Mouse (Mus musculus) urinary bladder, postnatal 25 days (tissue): ENCODE measurements around the gene Ttll5.

ENCODE experiments used
- DNase-seq: peaks from one replicate; pipeline ENCODE4 v3.0.0; 2022; ENCODE audit warnings: low spot score

The Ttll5 gene

DNA sequence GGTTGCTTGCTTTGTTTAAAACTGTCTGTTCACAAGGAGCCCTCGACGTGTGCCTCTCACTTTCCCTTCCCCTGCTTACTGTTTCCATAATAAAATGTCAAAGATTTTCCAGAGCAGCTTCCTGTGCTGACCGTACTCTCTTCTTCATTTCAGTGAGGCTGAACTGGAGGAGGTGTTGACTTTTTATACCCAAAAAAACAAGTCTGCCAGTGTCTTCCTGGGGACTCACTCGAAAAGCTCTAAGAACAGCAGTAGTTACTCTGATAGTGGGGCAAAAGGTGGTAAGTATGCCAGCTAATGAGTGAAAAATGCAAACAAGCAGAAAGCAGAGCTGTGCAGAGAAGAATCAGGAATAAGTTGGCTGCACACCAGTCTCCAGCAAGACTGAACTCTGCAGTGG, 105.3 kb downstream of the Ttll5 start:
- DNase-seq: no peak

DNA sequence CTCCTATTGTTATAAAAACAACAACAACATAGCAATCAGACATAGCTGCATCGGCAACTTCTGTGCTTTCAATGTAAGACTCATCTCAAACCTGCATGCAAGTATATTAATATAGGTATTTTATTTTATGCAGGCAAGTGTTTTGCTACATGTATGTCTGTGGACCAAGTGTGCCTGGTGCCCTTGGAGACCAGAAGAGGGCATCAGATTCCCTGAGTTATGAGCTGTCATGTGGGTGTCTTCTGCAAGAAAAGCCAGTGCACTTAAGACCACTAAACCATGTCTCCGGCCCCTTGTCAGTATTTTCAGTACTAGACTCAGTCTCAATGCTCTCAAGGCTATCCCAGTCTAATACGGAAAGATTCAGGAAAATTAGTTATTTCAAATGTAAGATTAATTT, 106.3 kb downstream of the Ttll5 start:
- no peak for DNase-seq

DNA sequence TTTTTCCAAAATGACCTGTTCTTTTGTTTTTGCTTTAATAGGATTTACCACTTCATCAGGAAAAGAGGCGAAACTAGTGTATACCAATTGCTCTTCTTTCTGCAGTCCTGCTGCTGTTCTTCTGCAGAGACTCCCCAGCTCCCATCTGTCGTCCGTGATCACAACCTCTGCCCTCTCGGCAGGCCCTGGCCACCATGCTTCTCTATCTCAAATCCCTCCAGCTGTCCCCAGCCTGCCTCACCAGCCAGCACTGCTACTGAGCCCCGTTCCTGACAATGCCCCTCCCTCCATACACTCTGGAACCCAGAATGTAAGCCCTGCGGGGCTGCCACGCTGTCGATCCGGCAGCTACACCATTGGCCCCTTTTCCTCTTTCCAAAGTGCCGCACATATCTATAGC, 108.8 kb downstream of the Ttll5 start:
- DNase-seq: no peak

DNA sequence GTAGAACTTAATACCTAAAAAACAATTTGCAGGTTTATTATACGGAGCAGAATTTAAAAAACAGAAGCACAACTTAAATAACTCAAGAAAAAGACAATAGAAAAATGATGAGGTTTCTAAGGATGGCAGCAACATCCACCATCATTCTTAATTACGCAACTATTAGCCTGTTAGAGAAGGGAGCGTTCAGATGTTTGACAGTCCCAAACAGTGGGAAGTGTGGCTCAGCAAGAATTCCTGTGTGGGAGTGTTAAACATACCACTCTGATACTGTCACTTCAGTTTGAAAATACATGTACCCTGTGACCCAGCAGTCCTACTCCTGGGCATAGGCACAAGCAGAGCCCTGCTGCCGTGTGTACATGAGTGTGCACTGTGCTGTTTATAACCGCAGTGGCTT, 112.9 kb downstream of the Ttll5 start:
- DNase-seq: no peak

DNA sequence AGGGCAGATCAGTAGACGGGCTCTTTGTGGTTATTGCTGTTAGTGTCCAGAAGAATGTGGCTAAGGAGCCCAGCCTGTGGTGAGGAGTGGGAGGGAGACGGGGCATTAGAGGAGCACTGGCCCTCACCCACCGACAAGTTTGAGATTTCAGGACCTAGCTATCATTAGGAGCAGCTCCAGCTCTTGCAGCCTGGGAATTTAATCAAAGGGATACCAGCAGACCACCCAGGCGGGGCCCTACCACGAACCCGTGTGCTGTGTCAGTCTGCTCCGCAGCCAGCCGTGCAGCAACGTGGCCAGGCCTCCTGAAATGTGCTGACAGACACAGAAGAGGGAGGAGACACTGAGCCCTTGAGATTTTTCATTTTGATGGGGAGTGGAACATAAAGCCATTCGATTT, 119.0 kb downstream of the Ttll5 start:
- DNase-seq: no peak

DNA sequence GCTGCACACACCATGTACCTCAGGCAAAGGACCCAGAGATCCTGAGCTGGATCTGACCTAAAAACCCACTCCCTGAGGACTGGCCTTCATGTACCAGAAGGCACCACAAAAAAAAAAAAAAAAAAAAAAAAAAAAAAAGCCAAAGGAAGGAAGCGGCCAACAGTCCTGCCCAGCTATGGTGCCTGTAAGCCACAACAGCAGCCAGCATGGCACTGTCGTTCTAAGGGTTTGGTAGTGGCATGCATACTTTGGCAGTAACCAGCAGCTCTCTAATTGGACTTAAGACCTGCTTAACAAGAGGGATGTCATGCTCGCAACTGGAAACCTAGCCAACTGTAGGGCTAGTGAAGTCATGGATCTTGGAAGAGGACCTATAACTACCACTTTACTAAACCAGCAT, 120.0 kb downstream of the Ttll5 start:
- DNase-seq: no peak

DNA sequence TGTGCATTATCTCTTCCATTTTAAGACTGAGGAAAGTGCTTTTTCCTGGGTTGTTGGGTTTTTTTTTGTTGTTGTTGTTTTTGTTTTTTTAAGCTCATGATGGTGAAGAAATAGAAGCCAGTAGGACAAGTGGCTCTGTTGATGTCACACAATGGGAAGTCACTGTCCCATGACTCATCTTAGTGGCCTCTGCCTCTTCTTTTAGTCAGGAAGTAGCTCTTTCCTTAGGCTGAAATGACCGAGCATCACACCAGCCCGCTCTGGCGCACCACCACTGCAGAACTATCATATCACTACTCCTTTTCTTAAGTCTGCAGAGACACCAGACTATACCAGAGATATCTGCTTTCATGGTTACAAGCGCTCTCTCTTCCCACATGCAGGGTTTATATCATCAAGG, 122.7 kb downstream of the Ttll5 start:
- no peak for DNase-seq

DNA sequence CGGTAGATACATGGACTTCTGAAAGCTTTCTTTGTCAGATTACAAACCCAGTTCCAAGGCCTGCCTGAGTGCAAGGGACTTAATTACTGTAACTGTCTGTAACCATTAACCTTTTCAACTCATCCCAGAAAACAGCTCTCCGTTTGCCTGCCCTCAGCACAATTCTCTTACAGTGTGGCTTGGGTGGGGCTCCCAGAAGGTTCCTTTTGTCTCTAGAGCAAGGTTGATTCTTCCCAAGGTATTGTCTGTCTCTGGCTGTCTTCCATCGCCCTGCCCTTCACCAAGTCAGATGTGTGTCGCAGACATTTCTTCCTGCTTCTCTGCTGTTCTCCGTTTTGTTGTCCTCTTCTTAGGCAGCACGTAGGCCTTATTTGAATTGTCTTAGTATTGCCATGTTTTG, 125.2 kb downstream of the Ttll5 start:
- DNase-seq: no peak

DNA sequence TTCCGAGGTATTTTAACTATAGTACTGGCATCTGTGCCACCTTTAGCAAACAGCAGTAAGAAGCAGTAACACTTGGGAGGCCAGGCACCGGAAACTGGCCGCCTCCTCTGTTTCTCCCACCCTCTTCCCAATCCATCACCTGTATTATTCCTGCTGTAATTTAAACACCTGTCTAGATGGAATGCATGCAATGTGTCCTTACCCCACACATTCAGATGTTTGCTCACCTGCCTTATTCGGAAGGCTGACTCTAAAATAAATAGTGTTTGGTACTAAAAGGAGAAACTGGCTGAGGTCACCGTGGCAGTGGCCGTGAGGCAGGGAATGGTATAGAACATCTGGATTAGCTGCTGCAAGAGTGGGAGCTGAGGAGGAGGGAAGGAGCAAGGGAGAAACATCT, 125.9 kb downstream of the Ttll5 start:
- no peak for DNase-seq

DNA sequence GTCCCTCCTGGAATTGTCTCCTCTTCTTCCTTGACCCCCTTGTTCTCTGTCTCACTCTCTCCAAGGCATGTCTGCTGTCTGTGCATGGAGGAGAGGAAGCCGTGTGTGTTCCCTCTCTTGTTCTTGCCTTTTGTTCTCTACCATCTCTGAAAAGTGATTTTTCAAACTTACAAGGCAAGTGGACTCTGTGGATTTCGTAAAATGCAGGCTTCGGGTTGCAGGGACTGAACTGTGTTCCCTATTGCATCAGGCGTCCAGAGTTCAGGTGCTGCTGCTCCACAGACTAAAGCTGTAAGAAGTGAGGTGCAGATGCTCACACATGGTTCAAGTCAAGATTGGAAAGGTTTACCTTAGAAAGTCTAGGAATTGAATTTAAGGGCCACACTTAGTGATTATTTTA, 126.6 kb downstream of the Ttll5 start:
- no peak for DNase-seq

DNA sequence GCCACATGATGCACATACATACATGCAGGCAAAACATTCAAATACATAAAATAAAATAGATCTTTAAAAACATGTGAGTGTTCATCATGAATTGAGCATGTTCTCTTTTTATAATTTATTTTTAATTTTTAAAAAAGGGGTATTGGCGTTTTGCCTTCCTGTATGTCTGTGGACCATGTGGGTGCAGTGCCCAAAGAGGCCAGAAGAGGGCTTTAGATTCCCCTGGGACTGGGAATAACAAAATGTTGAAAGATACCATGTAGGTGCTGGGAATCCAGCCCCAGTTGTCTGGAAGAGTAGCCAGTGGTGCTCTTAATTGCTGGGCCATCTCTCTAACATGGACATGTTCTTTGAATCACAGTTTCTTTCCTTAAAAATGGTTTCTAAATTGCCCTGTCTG, 127.4 kb downstream of the Ttll5 start:
- DNase-seq: no peak

DNA sequence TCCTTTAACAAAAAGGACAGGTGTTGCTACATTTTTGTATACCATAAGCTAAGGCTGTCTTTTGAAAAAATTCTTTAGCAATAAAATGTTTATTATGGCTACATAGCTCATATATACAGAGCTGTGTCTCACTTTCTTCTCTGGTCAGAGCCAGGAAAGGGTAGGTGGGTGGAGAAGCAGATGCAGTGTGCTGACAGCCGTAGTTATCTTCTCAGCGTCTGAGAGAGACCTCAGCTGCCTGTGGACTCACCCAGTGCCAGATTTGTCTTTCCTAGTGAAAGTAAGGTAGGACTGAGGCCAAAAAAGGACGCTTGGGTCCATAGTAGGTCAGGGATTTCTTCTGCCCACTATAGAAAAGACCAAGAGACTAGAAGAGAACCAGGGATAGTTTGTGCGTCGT, 127.9 kb downstream of the Ttll5 start:
- no peak for DNase-seq

DNA sequence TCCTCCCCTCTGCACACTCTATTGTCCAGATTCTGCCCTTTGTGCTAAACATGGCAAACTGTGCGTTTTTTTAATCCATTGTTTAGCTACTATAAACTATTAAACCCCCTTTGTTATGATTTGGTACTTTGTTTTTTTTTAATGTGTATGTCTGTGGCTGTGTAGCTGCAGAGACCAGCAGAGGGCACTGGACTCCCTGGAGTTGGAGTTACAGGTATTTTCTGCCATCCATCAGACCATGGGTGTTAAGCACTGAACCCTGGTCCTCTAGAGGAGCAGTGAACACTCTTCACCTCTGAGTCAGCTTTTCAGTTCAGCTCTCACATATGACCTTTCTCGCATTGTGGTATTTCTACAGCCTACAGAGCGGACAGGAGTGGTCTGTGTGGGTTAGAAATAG, 129.7 kb downstream of the Ttll5 start:
- DNase-seq: no peak

DNA sequence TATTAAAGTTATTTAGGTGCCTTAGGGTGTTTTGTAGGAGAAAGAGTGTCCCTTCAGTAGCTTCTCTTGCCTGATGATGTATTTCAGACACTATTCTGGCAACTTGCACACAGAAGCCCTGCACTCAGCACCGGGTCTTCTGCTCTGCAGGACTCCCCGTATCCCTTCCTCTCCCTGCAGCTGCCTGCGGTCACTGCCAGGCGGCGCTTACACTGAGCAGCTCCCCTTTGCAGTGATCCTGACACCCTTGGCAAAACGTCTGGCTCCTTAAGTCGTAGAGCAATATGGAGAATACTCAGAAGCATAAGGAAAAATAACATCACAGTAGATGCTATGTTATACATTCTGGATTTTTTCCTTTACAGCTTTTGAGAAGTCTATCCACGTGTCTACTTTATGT, 130.6 kb downstream of the Ttll5 start:
- DNase-seq: no peak

DNA sequence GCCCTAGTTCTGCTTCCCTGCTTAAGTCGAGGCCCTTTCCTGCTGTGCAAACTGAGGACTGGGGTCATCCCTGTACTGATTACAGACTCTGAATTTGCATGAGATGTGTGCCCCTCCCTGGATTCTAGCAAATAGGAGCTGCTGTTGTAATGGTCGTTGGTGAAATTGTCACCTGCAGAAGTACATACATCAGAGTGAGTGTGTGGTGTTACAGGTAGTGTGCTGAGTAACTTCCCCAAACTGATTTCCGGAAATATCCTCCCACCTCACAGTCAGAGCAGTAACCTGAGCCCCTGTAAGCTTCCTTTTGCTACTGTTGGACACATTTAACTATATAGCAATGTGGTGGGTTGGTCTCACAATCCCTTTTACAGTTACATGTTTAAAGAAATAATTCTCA, 131.2 kb downstream of the Ttll5 start:
- no peak for DNase-seq

DNA sequence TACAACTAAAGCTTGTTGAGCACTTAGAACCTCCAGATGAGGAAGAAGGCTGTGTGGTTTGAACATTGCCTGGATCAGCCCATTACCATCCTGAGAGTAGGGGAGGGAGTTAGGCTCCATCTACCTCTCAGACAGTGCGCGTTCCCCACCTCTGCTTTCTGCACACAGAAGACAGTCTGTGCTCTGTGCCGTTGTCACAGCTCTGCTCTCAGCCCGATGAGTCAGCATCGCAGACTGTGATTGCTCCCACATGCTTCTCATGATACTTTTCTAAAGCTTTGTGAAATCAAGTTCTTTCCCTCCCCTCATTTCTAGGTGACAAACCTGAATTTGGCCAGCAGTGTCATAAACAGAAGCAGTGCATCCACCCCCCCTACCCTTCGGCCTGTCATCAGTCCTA, 131.8 kb downstream of the Ttll5 start:
- no peak for DNase-seq

DNA sequence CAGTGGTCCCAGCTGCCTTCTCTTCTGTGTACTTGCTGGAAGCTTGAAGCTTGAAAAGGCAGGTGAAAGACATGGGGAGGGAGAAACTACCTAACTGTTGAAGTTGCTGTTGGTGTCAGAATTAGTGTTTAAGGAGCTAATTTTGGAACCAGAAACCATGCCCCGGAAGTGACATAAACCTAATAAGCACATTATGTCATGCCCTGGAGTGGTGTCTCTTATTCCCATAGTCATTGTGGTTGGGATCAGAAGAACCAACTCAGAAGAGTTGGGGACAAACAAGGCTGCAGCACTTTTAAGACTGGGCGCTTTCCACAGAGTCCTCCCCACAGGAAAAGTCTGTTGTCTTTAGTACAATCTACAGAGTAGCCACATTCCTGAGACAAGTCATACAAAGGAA, 134.0 kb downstream of the Ttll5 start:
- no peak for DNase-seq

DNA sequence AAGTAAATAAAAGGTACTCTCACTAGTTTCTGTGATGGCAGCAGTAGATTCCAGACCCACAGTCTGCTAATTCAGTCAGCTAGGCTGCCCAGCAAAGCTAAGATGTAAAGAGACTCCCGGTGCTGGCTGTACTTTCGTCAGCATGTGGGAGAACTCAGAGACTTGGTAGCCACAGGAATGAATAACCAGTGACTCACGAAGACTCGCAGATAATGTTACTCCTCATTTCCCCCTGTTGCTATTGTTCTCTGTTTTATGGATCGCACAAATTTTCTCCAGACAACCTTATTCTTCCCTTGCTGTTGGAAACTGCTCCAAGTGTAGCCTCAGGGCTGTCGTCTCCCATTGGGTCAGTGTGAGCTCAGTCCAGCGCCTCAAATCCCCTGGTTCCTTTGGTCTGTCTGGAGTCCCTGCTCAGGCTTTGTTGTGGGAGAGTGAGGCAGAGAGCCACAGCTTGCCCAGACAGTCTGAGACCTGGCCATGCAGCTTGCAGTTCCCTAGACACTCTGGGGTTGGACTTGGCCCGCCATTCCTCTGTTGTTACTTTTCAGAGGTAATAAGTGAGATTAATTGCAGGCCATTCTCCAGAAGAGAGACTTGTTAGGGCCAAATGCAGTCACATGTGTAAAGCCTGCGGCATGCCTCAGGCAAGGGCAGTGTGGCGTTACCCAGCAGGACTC, 135.5 kb downstream of the Ttll5 start:
- no peak for DNase-seq

DNA sequence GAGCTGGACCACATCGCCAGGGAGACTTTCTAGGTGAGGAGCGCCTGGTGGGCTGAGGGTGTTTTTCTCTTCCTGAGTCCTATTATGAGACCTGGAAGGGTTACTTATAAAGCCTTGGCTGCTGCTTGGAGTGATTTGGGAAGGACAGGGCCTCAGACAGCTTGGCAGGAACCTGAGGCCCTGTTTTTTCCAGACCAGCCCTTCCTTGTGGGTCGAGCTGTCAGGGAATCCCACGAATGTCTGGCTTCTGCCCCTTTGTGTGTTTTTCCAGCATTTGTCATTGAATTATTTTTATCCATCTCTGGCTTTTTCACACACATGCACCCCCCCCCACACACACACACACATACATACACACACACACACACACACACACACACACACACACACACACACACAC, 136.2 kb downstream of the Ttll5 start:
- DNase-seq: no peak

DNA sequence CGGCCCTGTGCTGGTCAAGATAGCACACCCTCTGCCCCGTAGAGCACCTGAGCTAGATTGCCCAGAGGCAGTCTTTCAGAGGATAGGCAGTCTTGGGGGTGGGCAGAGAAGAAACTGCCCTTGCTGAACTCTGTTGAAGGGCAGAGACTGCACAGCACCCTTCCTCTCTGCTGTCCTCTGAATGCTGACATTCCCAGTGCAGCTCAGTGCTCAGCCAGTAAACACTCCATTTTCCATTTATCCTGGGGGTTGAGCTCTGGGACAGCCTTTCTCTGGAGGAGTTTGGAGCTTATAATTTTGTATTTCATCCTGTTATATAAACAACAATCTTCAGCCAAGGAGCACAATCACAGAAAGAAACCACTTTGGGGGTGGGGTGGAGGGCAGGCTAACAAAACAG, 138.7 kb downstream of the Ttll5 start:
- DNase-seq: no peak

DNA sequence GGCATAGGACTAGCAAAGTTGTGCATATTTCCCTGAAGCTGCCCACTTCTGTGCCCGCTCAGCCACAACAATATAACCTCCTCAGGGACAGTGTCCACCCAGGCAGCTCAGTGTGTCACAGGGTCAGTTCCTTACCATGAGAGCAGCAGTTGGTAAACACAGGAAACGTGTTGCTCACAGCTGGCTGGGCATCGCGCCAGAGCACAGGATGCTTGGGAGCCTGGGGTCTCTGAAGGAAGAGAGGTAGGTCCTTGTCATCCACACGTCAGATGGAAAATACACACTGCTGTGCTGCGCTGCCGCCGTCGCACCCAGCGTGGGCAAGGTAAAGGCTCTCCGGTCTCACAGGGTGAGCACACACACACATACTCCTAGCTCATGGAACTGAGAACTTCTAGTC, 139.2 kb downstream of the Ttll5 start:
- DNase-seq: no peak

DNA sequence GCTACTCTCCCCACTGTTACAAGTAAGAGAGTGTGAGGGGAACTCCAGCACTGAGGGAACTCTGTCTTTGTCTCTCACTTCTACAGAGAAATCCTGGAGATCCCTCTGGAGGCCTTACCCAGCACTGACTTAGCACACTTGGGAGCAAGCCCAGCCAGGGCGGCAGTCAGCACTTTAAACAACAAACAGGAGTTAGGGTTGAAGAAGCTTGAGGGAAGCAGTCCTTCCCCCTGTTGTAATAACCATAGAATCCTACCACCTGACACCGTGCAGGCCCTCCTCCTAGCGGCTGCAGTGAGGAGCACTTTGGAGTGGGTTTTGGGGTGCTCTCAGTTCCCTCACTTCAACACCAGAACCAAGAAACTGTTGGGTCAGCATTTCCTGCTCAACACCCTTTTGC, 140.0 kb downstream of the Ttll5 start:
- no peak for DNase-seq

DNA sequence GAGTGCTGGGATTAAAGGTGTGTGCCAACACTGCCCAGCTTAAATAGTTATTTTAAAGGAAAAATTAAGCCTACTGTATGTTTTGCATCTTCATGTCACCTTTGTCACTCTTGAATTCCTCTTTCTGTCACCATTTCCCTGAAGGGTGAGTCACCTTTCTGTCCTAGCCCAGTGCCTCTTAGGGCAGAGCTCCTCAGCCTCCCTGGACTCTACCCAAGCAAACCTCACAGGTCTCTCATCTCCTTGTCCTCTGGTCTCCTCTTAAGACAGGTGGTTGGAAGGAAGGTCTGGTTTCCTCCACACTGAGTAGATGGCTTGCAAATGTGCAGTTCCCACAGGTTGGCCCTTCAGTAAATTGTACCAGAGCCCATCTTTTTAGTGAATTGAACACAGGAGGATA, 143.4 kb downstream of the Ttll5 start:
- no peak for DNase-seq

DNA sequence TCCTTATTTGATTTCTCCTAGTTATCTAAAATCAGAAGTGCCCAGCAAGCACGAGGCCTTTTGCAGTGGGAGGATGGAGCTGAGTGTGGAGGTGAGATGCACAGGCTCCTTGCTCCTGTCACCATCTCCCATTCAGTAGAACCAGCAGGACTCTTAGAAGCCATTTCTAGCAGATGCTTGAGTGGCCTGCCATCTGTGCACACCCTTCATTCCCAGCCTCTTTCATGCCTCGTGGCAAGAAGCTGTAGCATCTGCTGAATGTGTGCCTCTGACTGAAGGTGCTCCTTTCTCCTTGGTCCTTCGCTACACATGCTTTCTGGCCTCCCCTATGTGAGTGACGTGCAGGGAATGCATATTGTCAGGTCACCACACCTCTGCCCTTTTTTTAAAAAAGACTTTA, 143.9 kb downstream of the Ttll5 start:
- no peak for DNase-seq

DNA sequence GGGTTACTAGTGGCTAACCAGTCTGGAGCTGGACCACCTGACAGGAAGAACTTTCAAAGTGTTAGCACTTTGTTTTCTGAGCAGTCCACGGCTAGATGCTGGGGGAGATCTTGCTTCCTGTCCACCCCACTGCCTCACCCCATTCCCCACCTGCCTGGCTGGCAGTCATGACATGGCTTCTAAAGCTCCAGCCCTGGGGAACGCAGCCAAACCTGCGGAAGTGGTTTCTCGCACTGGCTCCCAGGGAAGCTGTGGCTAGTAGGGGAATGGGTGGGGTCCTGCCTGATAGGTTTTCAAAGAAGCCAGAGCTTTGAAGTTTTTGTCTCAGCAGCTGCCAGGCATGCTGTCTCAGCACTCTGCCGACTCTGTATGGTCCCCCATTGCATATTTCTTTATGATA, 145.1 kb downstream of the Ttll5 start:
- no peak for DNase-seq
